Mouse (Mus musculus): ENCODE data around the gene Nme8. TPM values are rescaled to one million over a fixed set of nuclear protein-coding genes. Genes with fewer than 3 reads are reported as not detected.

The Nme8 gene
- polyA plus RNA-seq, 1 experiment from 2014 or later, result 0.18 TPM

- H3K9me3 ChIP-seq (replicated peaks; ENCODE audit: control insufficient read depth, low read length, poor library complexity, severe bottlenecking), result no peaks in the 10 kb centered on the region
- 75% methylated on average over 1 of the region's 1 CpGs for WGBS
- H3K4me3 ChIP-seq (ENCODE audit: low read depth, low read length), result no peak overlapping the region
- H3K36me3 ChIP-seq (ENCODE audit: control insufficient read depth, insufficient read depth, low read length), result no peaks in the 10 kb centered on the region
- ATAC-seq, result no peak
- no peaks in the 10 kb centered on the region; the same call in 1 of the 2 replicates for H3K27me3 ChIP-seq (ENCODE audit: control insufficient read depth, insufficient read depth, low read depth, low read length)
- no peak overlapping the region for H3K4me2 ChIP-seq (ENCODE audit: low read length)
- peaks cover 11% of the 10 kb centered on the region; the same call in 1 of the 2 replicates for H3K4me1 ChIP-seq (ENCODE audit: control insufficient read depth, insufficient read depth, low read length)
- H3K9ac ChIP-seq (ENCODE audit: low read depth, low read length), result no peak overlapping the region
- H3K27ac ChIP-seq (ENCODE audit: low read length), result no peak overlapping the region
These were observed 71.1 kb downstream of the Nme8 start for GRCm38 (mm10) chr13:19626473-19626872.

- 90% methylated on average over 11 of the region's 11 CpGs for WGBS
- no peak overlapping the region for H3K9ac ChIP-seq (ENCODE audit: low read depth, low read length)
- H3K9me3 ChIP-seq (replicated peaks; ENCODE audit: control insufficient read depth, low read length, poor library complexity, severe bottlenecking), result no peaks in the 10 kb centered on the region
- H3K4me3 ChIP-seq (ENCODE audit: low read depth, low read length), result no peak overlapping the region
- ATAC-seq, result no peak
- no peaks in the 10 kb centered on the region; the same call in 1 of the 2 replicates for H3K27me3 ChIP-seq (ENCODE audit: control insufficient read depth, insufficient read depth, low read depth, low read length)
- no peak overlapping the region for H3K4me2 ChIP-seq (ENCODE audit: low read length)
- H3K27ac ChIP-seq (ENCODE audit: low read length), result no peak overlapping the region
- H3K36me3 ChIP-seq (ENCODE audit: control insufficient read depth, insufficient read depth, low read length), result no peaks in the 10 kb centered on the region
- peaks cover 11% of the 10 kb centered on the region; the same call in 1 of the 2 replicates for H3K4me1 ChIP-seq (ENCODE audit: control insufficient read depth, insufficient read depth, low read length)
These were observed 72.8 kb downstream of the Nme8 start for GRCm38 (mm10) chr13:19624632-19625320.

DNA sequence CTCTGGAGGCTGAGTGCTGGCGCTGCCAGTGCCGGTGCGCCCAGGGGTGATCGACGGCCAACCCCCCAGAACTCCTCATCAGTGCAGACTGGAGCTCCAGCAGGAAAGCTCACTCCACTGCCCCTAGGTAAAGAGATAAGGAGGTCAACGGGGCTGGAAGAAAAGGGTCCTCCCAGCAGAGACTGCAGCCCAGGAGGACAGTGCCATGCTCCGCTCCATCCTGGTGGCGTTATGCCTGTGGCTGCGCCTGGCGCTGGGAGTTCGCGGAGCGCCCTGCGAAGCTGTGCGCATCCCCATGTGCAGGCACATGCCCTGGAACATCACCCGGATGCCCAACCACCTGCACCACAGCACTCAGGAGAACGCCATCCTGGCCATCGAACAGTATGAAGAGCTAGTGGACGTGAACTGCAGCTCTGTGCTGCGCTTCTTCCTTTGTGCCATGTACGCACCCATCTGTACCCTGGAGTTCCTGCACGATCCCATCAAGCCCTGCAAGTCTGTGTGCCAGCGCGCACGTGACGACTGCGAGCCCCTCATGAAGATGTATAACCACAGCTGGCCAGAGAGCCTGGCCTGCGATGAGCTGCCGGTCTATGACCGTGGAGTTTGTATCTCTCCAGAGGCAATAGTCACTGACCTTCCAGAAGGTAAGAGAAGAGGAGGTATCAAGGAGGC, 74.2 kb downstream of the Nme8 start:
- H3K27ac ChIP-seq (ENCODE audit: low read length), result no peak overlapping the region
- peaks cover 13% of the 10 kb centered on the region for H3K4me1 ChIP-seq (ENCODE audit: control insufficient read depth, insufficient read depth, low read length)
- ATAC-seq, result peak; percentile 47
- H3K9ac ChIP-seq (ENCODE audit: low read depth, low read length), result peak overlapping the region; percentile 72
- H3K27me3 ChIP-seq (ENCODE audit: control insufficient read depth, insufficient read depth, low read depth, low read length), result no peaks in the 10 kb centered on the region; the same call in 1 of the 2 replicates
- H3K4me3 ChIP-seq (ENCODE audit: low read depth, low read length), result peak overlapping the region; percentile 55
- H3K36me3 ChIP-seq (ENCODE audit: control insufficient read depth, insufficient read depth, low read length), result no peaks in the 10 kb centered on the region
- peak overlapping the region; percentile 91 for H3K4me2 ChIP-seq (ENCODE audit: low read length)
- 14% methylated on average over 30 of the region's 30 CpGs for WGBS
- no peaks in the 10 kb centered on the region for H3K9me3 ChIP-seq (replicated peaks; ENCODE audit: control insufficient read depth, low read length, poor library complexity, severe bottlenecking)

DNA sequence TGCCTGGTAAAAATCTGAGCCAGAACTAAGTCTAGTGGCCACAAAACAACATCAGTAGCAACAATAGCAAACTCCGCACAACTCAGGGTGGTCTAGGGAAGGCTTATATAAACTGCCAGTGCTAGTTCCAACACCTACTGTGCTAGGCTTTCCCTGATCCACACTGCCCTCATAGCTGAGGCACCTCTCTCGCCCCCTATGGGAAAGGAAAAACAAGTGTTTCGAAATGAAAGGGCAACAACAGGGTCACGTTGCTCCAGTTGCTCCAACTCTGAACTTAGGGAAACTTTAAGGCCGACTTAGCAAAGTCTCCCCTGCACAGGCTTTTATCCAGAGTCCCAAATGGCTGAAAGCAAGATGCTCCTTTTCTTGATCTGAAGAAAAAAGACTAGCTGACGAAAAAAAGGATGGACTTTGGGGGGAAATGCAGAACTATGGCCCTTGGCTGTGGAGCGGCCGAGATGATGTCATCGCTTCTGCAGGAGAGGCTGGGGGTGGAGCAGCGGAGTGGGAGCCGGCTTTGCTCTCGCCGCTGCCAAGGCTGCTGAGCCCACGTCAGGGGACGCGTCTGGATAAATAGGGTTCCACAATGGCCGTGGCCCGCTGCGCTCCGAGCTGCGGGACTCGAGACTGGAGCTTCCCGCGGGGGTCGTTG, 74.9 kb downstream of the Nme8 start, which contains the start of gene Sfrp4:
Gene Sfrp4 (plus strand): TSS at position 532 of the 655 bp plus-strand sequence.
- H3K4me3 ChIP-seq (ENCODE audit: low read depth, low read length), result peak within 1 kb of the TSS; percentile 55
- peak; percentile 67 for ATAC-seq
- 2% methylated on average over 25 of the region's 25 CpGs for WGBS
- H3K9ac ChIP-seq (ENCODE audit: low read depth, low read length), result peak within 1 kb of the TSS; percentile 72
- H3K36me3 ChIP-seq (ENCODE audit: control insufficient read depth, insufficient read depth, low read length), result no peaks in the 10 kb centered on the region
- H3K9me3 ChIP-seq (replicated peaks; ENCODE audit: control insufficient read depth, low read length, poor library complexity, severe bottlenecking), result no peaks in the 10 kb centered on the region
- no peaks in the 10 kb centered on the region; the same call in 1 of the 2 replicates for H3K27me3 ChIP-seq (ENCODE audit: control insufficient read depth, insufficient read depth, low read depth, low read length)
- H3K27ac ChIP-seq (ENCODE audit: low read length), result no peak within 1 kb of the TSS
- H3K4me1 ChIP-seq (ENCODE audit: control insufficient read depth, insufficient read depth, low read length), result peaks cover 19% of the 10 kb centered on the region
- H3K4me2 ChIP-seq (ENCODE audit: low read length), result peak within 1 kb of the TSS; percentile 91

- H3K27me3 ChIP-seq (ENCODE audit: control insufficient read depth, insufficient read depth, low read depth, low read length), result no peaks in the 10 kb centered on the region; the same call in 1 of the 2 replicates
- H3K4me3 ChIP-seq (ENCODE audit: low read depth, low read length), result peak within 1 kb of the TSS; percentile 92
- WGBS, result under 1% methylated on average over 46 of the region's 46 CpGs
- peak within 1 kb of the TSS; percentile 85 for H3K4me2 ChIP-seq (ENCODE audit: low read length)
- ATAC-seq, result peak; percentile 91
- peaks cover 26% of the 10 kb centered on the region for H3K4me1 ChIP-seq (ENCODE audit: control insufficient read depth, insufficient read depth, low read length)
- H3K27ac ChIP-seq (ENCODE audit: low read length), result peak within 1 kb of the TSS; percentile 94
- peak within 1 kb of the TSS; percentile 98 for H3K9ac ChIP-seq (ENCODE audit: low read depth, low read length)
- H3K9me3 ChIP-seq (replicated peaks; ENCODE audit: control insufficient read depth, low read length, poor library complexity, severe bottlenecking), result no peaks in the 10 kb centered on the region
- H3K36me3 ChIP-seq (ENCODE audit: control insufficient read depth, insufficient read depth, low read length), result no peaks in the 10 kb centered on the region
These were observed 78.2 kb downstream of the Nme8 start, which contains the start of gene Epdr1 for GRCm38 (mm10) chr13:19619216-19619927. TSS of gene Epdr1 (minus strand) at chr13:19619927.

- 2% methylated on average over 5 of the region's 5 CpGs for WGBS
- peak overlapping the region; percentile 94 for H3K27ac ChIP-seq (ENCODE audit: low read length)
- peak; percentile 63 for ATAC-seq
These were observed 78.8 kb downstream of the Nme8 start for GRCm38 (mm10) chr13:19618841-19619215.

GRCm38 (mm10) chr13:19618081-19618480, 79.5 kb downstream of the Nme8 start:
- 96% methylated on average over 4 of the region's 4 CpGs for WGBS
- no peak overlapping the region for H3K4me3 ChIP-seq (ENCODE audit: low read depth, low read length)

More at GRCm38 (mm10) chr13:19618841-19619215, 78.8 kb downstream of the Nme8 start:
- Histone ChIP-seq H3K4me2 (ENCODE audit: low read length) (peak overlapping the region; percentile 85), H3K36me3 (ENCODE audit: control insufficient read depth, insufficient read depth, low read length) (no peaks in the 10 kb centered on the region), H3K9ac (ENCODE audit: low read depth, low read length) (peak overlapping the region; percentile 98), H3K4me3 (ENCODE audit: low read depth, low read length) (peak overlapping the region; percentile 92), H3K4me1 (ENCODE audit: control insufficient read depth, insufficient read depth, low read length) (peaks cover 23% of the 10 kb centered on the region), H3K27me3 (ENCODE audit: control insufficient read depth, insufficient read depth, low read depth, low read length) (no peaks in the 10 kb centered on the region; the same call in 1 of the 2 replicates), H3K9me3 (replicated peaks; ENCODE audit: control insufficient read depth, low read length, poor library complexity, severe bottlenecking) (no peaks in the 10 kb centered on the region)

DNA sequence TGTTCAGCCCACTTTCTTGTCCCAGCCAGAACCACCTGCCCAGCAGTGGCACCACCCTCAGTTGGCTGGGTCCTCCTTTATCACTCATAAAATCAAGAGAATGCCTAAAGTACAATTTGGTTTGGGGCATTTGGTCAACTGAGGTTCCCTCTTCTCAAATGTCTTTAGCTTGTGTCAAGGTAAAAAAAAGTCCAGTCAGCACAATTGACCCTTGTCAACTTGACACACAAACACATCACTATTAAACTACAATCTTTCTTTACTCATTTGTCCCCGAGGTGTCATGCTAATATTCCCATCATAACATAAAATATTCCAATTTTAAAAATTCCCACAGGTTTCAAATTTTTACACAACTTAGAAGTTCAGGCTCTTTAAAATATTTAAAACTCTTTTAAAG, 83.3 kb downstream of the Nme8 start:
- Histone ChIP-seq H3K36me3 (ENCODE audit: control insufficient read depth, insufficient read depth, low read length) (no peaks in the 10 kb centered on the region), H3K4me3 (ENCODE audit: low read depth, low read length) (no peak overlapping the region), H3K9ac (ENCODE audit: low read depth, low read length) (no peak overlapping the region), H3K27ac (ENCODE audit: low read length) (no peak overlapping the region), H3K9me3 (replicated peaks; ENCODE audit: control insufficient read depth, low read length, poor library complexity, severe bottlenecking) (no peaks in the 10 kb centered on the region), H3K4me1 (ENCODE audit: control insufficient read depth, insufficient read depth, low read length) (peaks cover 15% of the 10 kb centered on the region), H3K4me2 (ENCODE audit: low read length) (no peak overlapping the region), H3K27me3 (ENCODE audit: control insufficient read depth, insufficient read depth, low read depth, low read length) (no peaks in the 10 kb centered on the region)
- ATAC-seq, result no peak
- WGBS, result 95% methylated on average over 1 of the region's 1 CpGs

More at GRCm38 (mm10) chr13:19618081-19618480, 79.5 kb downstream of the Nme8 start:
- H3K9me3 ChIP-seq (replicated peaks; ENCODE audit: control insufficient read depth, low read length, poor library complexity, severe bottlenecking), result no peaks in the 10 kb centered on the region
- ATAC-seq, result no peak
- H3K36me3 ChIP-seq (ENCODE audit: control insufficient read depth, insufficient read depth, low read length), result no peaks in the 10 kb centered on the region
- peaks cover 19% of the 10 kb centered on the region for H3K4me1 ChIP-seq (ENCODE audit: control insufficient read depth, insufficient read depth, low read length)
- H3K27ac ChIP-seq (ENCODE audit: low read length), result no peak overlapping the region
- no peak overlapping the region for H3K9ac ChIP-seq (ENCODE audit: low read depth, low read length)
- H3K27me3 ChIP-seq (ENCODE audit: control insufficient read depth, insufficient read depth, low read depth, low read length), result no peaks in the 10 kb centered on the region; the same call in 1 of the 2 replicates
- peak overlapping the region; percentile 85 for H3K4me2 ChIP-seq (ENCODE audit: low read length)
